Mouse (Mus musculus) liver, adult (tissue): Measurements from ENCODE around the gene Immp2l.

Source experiments
- GATA4 ChIP-seq: IDR thresholded peaks from 2 replicates; pipeline ENCODE4 v1.6.1; 2014; ENCODE audit warnings: mild to moderate bottlenecking, low read length; ENCODE audit not compliant: insufficient replicate concordance

Gene Immp2l

GRCm38 (mm10) chr12:41668280-41668679 lies 644.4 kb downstream of the Immp2l start:
- no peak for TF ChIP-seq GATA4

GRCm38 (mm10) chr12:41669481-41669880 lies 645.6 kb downstream of the Immp2l start:
- TF ChIP-seq GATA4: no peak

- no peak for TF ChIP-seq GATA4
Measured at GRCm38 (mm10) chr12:41674861-41675260, 651.0 kb downstream of the Immp2l start.

GRCm38 (mm10) chr12:41680141-41680540 lies 656.3 kb downstream of the Immp2l start:
- no peak for TF ChIP-seq GATA4

GRCm38 (mm10) chr12:41682141-41682540 lies 658.3 kb downstream of the Immp2l start:
- no peak for TF ChIP-seq GATA4

GRCm38 (mm10) chr12:41689809-41690208 lies 665.9 kb downstream of the Immp2l start:
- no peak for TF ChIP-seq GATA4

- TF ChIP-seq GATA4: no peak
Measured at GRCm38 (mm10) chr12:41710608-41711007, 686.7 kb downstream of the Immp2l start.

- TF ChIP-seq GATA4: no peak
Measured at GRCm38 (mm10) chr12:41716946-41717345, 693.1 kb downstream of the Immp2l start.

- no peak for TF ChIP-seq GATA4
Measured at GRCm38 (mm10) chr12:41724585-41724984, 700.7 kb downstream of the Immp2l start.

- no peak for TF ChIP-seq GATA4
Measured at GRCm38 (mm10) chr12:41726720-41727119, 702.8 kb downstream of the Immp2l start.

GRCm38 (mm10) chr12:41727221-41727620 lies 703.3 kb downstream of the Immp2l start:
- TF ChIP-seq GATA4: no peak

- TF ChIP-seq GATA4: no peak
Measured at GRCm38 (mm10) chr12:41727764-41728338, 704.0 kb downstream of the Immp2l start.

GRCm38 (mm10) chr12:41728467-41728866 lies 704.6 kb downstream of the Immp2l start:
- TF ChIP-seq GATA4: no peak

GRCm38 (mm10) chr12:41729780-41730179 lies 705.9 kb downstream of the Immp2l start:
- no peak for TF ChIP-seq GATA4

- no peak for TF ChIP-seq GATA4
Measured at GRCm38 (mm10) chr12:41733168-41733567, 709.3 kb downstream of the Immp2l start.

GRCm38 (mm10) chr12:41742887-41743286 lies 719.0 kb downstream of the Immp2l start:
- TF ChIP-seq GATA4: no peak

- no peak for TF ChIP-seq GATA4
Measured at GRCm38 (mm10) chr12:41763396-41763795, 739.5 kb downstream of the Immp2l start.
